Mouse (Mus musculus): ENCODE measurements around the gene Vmn1r119.
"Not testable (repeated sequence)": the region's sequence is repeated elsewhere in the genome, so short reads cannot be mapped to it uniquely, and the experiment has no call there.

Gene Vmn1r119

DNA sequence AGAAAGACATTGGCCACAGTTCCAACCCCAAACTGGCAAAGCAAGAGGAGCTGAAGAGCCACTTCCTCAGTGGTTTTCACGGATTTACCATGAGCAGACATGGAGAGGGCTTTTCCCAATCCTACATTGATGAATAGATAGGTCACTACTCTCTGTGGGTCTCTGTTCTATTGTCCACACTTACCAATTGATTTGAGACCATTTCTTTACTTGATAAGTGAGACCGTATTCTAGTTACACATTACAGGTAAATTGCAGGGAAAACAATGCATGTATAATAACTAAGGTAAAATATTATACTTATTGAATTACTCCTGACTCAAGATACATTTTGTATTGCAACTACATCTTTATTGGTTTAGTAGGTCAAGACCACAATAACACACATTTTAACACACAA is at the start of gene Vmn1r119:
Vmn1r119 (minus strand) TSS at position 101 of the 400 bp plus-strand sequence.
- not testable (repeated sequence) for DNase-seq (ENCODE audit: low read depth)

DNA sequence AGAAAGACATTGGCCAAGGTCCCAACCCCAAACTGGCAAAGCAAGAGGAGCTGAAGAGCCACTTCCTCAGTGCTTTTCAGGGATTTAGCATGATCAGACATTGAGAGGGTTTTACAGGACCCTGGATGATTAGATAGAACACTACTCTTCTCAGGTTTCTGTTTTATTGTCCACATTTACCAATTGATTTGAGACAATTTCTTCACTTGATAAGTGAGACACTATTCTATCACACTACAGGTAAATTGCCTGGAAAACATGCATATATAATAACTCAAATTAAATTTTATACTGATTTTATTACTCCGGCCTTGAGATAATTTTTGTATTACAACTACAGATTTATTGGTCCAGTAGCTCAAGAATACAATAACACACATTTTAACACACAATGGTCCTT is 41.4 kb upstream of the Vmn1r119 start, which contains the start of gene Vmn1r120:
Vmn1r120 (minus strand) TSS at position 101 of the 400 bp plus-strand sequence.
- not testable (repeated sequence) for DNase-seq (ENCODE audit: low read depth)
